Mouse (Mus musculus) adrenal gland, postnatal 36 days (tissue): ENCODE measurements at regions not wholly inside any gene's neighbourhood (a gene's known extent, or its start where the extent isn't known, plus 50 kb on each side); places are given as distances from the start of the nearest gene placed in this dataset.
"Not testable (repeated sequence)": the region's sequence is repeated elsewhere in the genome, so short reads cannot be mapped to it uniquely, and the experiment has no call there.

Source experiments
- DNase-seq, 2 experiments: peaks; one replicate each; pipeline ENCODE4 v3.0.0; 2021; ENCODE audit warnings: mixed read lengths in 1 of 2

DNA sequence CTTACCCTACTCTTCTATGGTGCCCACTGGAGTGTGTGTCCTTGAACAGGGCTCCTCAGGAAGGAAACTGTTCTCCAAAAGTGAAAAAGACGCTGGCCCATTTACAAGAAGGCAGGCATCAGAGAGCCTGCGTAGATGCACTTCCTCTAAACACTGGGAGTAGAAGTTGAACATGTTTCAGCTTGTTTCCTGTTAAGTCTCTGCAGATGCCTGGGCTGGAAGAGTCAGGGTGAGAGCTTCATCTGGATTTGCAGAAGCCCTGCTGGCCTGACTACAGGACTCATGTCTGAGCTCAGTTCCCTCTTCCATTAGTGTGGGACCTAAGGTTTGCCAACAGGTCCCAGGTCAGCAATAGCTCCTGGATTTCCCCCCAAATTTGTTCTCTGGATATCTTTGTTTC, 54.7 kb upstream of the Nlrp1b start:
- DNase-seq, result no peak

- DNase-seq, result not testable (repeated sequence)
These were observed 57.7 kb upstream of the Nlrp1b start for GRCm38 (mm10) chr11:71288243-71288642.

DNA sequence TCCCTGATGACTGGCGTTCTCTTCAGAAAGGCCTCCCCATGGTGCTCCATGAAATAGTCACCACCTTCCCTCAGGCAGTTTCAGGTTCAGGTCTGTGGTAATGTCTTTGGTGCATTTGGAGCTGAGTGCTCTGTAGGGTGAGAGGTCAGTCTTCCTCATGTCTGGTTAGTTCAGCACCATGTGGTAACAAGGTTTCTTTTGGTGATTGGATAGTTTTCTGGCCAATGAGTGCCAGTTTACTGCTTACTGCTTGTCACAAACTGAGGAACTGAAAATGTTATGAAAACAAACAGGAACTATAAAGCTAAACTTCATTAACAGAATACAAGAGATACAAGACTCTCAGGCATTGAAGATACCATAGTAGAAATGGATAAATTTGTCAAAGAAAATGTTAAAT, 59.0 kb upstream of the Nlrp1b start:
- DNase-seq, result no peak

- no peak for DNase-seq
These were observed 68.9 kb upstream of the Nlrp1b start for GRCm38 (mm10) chr11:71299479-71299878.

GRCm38 (mm10) chr11:71323439-71323838, 92.9 kb upstream of the Nlrp1b start:
- DNase-seq, result no peak

- no peak for DNase-seq
These were observed 106.9 kb upstream of the Nlrp1b start for GRCm38 (mm10) chr11:71337428-71337827.

DNA sequence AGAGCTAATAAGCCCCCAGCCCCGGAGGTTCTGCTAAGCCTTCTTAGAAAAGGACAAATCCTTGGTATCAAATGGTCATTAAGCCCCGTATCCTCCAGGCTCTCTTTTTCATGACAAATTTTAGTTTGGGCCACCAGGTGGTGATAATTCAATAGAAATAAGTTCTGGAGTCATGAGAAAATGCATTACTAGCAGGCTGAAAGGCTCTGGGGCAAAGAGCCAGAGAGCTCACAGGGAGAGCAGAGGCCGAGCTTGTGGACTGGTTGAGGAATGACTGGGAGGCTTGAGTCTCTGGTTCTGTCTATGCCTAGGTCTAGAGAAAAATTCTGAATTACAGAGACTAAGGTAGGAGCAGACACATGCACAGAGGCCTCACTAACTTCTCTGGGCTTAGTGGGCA, 115.5 kb upstream of the Nlrp1b start:
- DNase-seq, result peak; percentile 58 to 74

DNA sequence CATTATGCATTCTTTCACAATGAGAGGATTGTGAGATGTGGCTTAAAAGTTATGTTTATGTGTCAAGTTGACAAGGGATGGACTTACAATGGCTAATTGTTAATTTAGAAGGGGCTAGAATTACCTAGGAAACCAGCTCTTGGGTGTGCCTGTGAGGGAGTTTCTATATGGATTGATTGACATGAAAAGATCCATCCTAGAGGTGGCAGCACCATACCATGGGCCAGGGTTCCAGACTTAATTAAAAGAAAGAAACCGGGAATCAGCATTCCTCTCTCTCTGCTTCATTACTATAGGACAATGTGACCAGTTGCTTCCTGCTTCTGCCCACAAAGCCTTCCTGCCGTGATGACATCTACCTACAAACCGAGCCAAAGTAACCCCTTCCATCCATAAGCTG, 126.6 kb upstream of the Nlrp1b start:
- peak in 1 of 2 experiments; percentile 15 for DNase-seq

- no peak for DNase-seq
These were observed 130.3 kb upstream of the Nlrp1b start for GRCm38 (mm10) chr11:71360856-71361255.

GRCm38 (mm10) chr11:71371871-71372270, 141.3 kb upstream of the Nlrp1b start:
- peak; percentile 25 to 66 for DNase-seq

- DNase-seq, result no peak
These were observed 144.6 kb upstream of the Nlrp1b start for GRCm38 (mm10) chr11:71375132-71375531.

- DNase-seq, result no peak
These were observed 157.9 kb upstream of the Nlrp1b start for GRCm38 (mm10) chr11:71388411-71388810.

DNA sequence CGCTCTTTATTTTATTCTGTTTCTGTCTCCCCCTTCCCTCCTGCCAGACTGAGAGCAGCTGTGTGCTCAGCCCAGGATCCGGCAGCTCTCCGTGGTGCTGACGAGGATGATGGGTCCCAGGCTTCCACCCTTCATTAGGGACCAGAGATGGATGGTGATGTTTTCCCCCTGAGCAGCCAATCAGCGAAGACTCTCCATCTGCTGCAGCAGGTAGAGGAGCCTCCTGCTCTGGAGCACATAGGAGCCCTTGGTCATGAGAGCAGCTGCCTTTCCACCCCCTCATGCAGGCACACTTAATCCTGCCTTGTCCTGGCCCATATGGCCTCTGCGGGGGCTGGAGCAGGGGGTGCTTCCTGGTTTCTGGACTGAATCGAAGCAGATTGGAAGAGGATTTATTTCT, 159.1 kb upstream of the Nlrp1b start:
- DNase-seq, result peak; percentile 57 to 69

DNA sequence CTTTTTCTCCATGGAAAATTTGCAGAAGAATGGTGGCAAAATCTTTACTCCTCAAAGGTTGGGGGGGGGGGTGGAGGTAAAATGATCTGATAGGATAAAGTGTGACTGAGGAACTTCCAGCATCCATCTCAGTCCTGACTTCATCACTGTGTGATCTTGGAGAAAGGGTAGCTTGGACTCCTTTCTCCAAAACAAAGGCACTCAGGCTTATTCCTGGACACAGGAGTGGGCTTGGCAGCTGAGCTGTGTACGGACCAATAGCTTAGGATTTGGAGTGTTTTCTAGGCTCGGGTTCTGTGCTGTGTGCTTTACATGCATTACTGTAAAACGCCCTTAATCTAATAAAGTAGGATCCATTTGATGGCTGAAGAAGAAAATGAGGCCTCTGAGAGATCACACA, 159.6 kb upstream of the Nlrp1b start:
- DNase-seq, result no peak

DNA sequence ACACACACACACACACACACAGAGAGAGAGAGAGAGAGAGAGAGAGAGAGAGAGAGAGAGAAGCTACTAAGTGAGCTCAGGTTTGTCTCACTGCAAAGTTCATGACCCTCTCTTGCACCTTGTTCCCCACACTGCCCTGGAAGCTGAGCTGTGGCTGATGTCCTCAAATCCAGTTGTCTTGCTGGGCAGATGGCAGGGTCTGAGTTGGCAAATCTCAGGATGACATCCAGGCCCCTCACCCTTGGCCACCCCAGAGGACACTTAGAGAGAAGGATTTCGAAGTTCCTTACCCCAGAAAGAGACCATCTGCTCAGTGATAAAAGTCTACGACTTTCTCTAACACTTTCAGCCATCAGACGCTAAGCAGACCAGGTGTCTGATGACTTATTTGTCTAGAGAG, 160.1 kb upstream of the Nlrp1b start:
- DNase-seq, result no peak

- no peak for DNase-seq
These were observed 162.9 kb upstream of the Nlrp1b start for GRCm38 (mm10) chr11:71393406-71393805.

- no peak for DNase-seq
These were observed 164.5 kb upstream of the Nlrp1b start for GRCm38 (mm10) chr11:71395023-71395422.

DNA sequence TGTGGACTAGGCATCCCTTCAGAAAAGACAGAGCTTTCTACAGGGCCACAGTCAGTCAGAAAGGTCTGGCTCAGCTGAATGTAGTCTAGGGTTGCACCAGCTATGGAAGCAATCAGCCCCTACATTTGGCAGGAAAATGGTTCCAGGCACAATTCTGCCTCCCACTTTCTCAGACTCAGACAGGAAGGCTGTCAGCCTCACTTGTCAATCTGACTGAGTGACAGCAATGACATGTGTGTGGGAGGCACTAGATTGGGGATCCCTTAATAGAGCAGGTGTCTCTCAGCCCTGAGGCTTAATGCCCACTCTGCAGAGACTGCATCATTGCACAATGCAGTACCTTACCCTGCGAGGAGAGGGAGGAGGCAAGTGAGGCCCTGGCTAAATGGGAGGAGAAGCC, 165.1 kb upstream of the Nlrp1b start:
- no peak for DNase-seq

DNA sequence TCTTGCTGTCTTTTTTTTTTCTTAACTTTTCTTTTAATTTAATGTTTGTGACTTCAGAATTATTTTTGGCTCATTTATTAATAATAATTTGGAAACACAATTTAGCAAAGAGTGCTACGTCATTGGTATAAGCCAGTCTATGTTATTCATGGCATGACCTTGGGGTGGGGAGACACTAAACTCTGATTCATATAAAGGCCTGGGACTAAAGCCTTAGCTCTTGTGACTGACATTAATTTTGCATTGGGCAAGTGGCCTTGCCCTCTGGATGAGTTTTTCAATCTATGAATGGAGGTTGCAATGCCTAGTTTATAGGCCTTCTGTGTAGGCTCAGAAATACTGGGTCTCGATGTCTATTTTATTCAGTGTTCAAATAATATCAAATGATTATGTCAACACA, 169.8 kb upstream of the Nlrp1b start:
- peak; percentile 44 to 49 for DNase-seq

GRCm38 (mm10) chr11:71401411-71402276, 171.1 kb upstream of the Nlrp1b start:
- peak; percentile 35 to 55 for DNase-seq

DNA sequence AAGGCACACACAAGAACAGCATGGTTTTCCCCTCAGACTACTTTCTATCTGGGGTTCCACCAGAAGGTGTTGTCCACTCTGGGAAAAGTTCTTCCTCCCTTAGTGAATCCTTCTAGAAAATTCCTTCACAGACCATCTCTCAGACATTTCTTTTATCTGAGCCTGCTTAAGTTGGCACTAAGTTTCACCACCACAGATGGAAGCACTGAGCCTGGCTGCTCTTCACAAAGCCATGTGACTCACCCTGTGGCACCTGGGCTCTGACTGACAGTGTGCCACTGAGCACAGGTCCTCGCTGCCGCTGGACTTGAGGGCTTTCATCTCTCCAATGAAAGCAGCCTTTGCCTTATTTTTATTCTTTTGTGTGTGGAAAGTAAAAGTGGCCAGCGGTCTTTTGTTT, 173.8 kb upstream of the Nlrp1b start:
- no peak for DNase-seq

- no peak for DNase-seq
These were observed 176.5 kb upstream of the Nlrp1b start for GRCm38 (mm10) chr11:71407043-71407442.

DNA sequence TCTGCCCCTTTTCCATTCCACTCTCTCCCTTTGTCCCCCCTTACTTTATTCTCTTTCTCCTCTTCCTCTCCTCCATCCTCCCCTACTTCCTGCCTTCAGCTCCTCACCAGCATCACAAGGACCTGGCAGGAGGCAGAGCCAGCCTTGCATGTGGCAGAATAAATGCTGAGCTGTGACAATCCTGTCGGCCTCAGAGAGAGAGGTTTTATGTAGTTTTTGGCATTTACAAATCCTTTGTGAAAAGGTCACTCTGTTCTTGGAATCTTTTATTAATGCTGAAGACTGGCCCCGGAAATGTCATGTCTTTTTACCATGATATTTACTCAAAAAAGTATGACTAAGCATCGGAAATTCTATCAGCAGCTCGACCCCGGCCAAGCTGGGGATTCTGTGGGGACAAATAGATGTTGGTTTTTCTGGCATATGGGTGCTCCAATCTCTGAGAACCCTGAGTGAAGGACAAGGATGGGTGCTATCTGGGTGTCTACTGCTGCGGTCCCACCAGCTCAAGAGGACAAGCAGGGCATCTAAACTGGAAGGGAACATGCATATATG, 178.8 kb upstream of the Nlrp1b start:
- peak; percentile 55 to 64 for DNase-seq

- no peak for DNase-seq
These were observed 180.0 kb upstream of the Nlrp1b start for GRCm38 (mm10) chr11:71410582-71410981.
